Mouse (Mus musculus) v-Abl transformed pro-B cells (cell line): ENCODE results near the gene Thsd7b.
"Not testable (repeated sequence)": the region's sequence is repeated elsewhere in the genome, so short reads cannot be mapped to it uniquely, and the experiment has no call there.

Source experiments
- in situ Hi-C, 2 experiments: fragments of 400-800 bp; cut with MboI; formaldehyde crosslinking; loops; one replicate each; pipeline ENCODE4 v1.15.1; 2025; ENCODE audit not compliant: unreplicated experiment in 2 of 2

Thsd7b gene

GRCm38 (mm10) chr1:129798519-129798918 is 525.4 kb downstream of the Thsd7b start:
- in situ Hi-C loops: no loop called here

GRCm38 (mm10) chr1:129826927-129827326 is 553.8 kb downstream of the Thsd7b start:
- in situ Hi-C loops: no loop called here

- in situ Hi-C loops: no loop called here
Observed at GRCm38 (mm10) chr1:129837324-129837723, 564.2 kb downstream of the Thsd7b start.

GRCm38 (mm10) chr1:129837776-129838175 is 564.7 kb downstream of the Thsd7b start:
- in situ Hi-C loops: no loop called here

- in situ Hi-C loops: no loop called here
Observed at GRCm38 (mm10) chr1:129838486-129838885, 565.4 kb downstream of the Thsd7b start.

GRCm38 (mm10) chr1:129843416-129843815 is 570.3 kb downstream of the Thsd7b start:
- in situ Hi-C loops: no loop called here

GRCm38 (mm10) chr1:129850007-129850564 is 577.0 kb downstream of the Thsd7b start:
- in situ Hi-C loops: no loop called here

GRCm38 (mm10) chr1:129867714-129868113 is 594.6 kb downstream of the Thsd7b start:
- in situ Hi-C loops: no loop called here

- in situ Hi-C loops: no loop called here
Observed at GRCm38 (mm10) chr1:129874355-129874754, 601.3 kb downstream of the Thsd7b start.

GRCm38 (mm10) chr1:129887861-129888260 is 614.8 kb downstream of the Thsd7b start:
- in situ Hi-C loops: no loop called here

- in situ Hi-C loops: no loop called here
Observed at GRCm38 (mm10) chr1:129898121-129898520, 625.0 kb downstream of the Thsd7b start.

- in situ Hi-C loops: no loop called here
Observed at GRCm38 (mm10) chr1:129915484-129915883, 642.4 kb downstream of the Thsd7b start.

- in situ Hi-C loops: no loop called here
Observed at GRCm38 (mm10) chr1:129917568-129917967, 644.5 kb downstream of the Thsd7b start.

GRCm38 (mm10) chr1:129919385-129919784 is 646.3 kb downstream of the Thsd7b start:
- in situ Hi-C loops: no loop called here

- in situ Hi-C loops: no loop called here
Observed at GRCm38 (mm10) chr1:129931003-129931402, 657.9 kb downstream of the Thsd7b start.

- in situ Hi-C loops: no loop called here
Observed at GRCm38 (mm10) chr1:129943116-129943515, 670.0 kb downstream of the Thsd7b start.

- in situ Hi-C loops: no loop called here
Observed at GRCm38 (mm10) chr1:129947026-129947425, 673.9 kb downstream of the Thsd7b start.

GRCm38 (mm10) chr1:129955478-129955877 is 682.4 kb downstream of the Thsd7b start:
- in situ Hi-C loops: no loop called here

GRCm38 (mm10) chr1:129956625-129957024 is 683.5 kb downstream of the Thsd7b start:
- in situ Hi-C loops: no loop called here

GRCm38 (mm10) chr1:129959352-129959751 is 686.2 kb downstream of the Thsd7b start:
- in situ Hi-C loops: not testable (repeated sequence)

- in situ Hi-C loops: no loop called here
Observed at GRCm38 (mm10) chr1:129963166-129963565, 690.1 kb downstream of the Thsd7b start.

- in situ Hi-C loops: not testable (repeated sequence)
Observed at GRCm38 (mm10) chr1:129989247-129989646, 716.1 kb downstream of the Thsd7b start.

- in situ Hi-C loops: no loop called here
Observed at GRCm38 (mm10) chr1:129990821-129991220, 717.7 kb downstream of the Thsd7b start.
